Mouse (Mus musculus): ENCODE measurements around the gene Ms4a10.

DNA sequence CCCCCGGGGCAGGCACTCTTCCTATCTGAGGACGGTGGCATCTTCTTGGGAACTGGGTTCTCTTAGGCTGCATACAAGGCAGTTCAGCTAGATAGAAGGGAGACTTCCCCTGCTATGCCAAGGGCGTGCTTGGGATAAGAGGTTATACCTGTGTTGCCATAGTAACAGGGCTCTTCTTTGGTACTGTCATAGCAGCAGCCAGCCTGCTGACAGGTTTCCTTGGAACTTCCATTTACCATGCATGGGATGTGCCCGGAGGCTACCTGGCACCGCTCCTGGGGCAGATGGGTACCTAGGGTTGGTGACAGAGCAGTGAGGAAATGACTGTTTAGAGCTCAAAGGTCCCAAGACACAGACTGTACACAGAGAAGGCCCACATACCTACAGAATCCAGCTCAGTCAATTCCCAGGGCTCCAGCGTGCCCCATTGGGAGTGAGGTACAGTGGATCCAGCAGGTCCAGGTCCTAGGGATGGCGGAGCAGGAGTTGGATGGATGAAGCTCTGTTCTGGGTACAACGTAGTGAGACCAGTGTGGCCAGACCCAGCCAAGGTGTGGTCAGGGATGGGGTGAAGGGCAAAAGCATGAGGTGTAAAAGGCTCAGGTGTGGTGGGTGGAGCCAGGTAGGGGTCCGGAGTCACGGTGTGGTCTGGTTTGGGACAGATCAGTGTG lies 56.0 kb downstream of the Ms4a10 start:
- no peak for TF ChIP-seq POLR2A (IDR thresholded peaks at IDR 0.05; ENCODE audit: low read depth, low read length)
- no peak for TF ChIP-seq CTCF (IDR thresholded peaks at IDR 0.05; ENCODE audit: extremely low read depth, insufficient read length, insufficient replicate concordance, low read depth, low read length)

Measured in small intestine, adult 2 months (tissue).